Mouse (Mus musculus): ENCODE results near the gene Fdps. TPM values are rescaled to one million over a fixed set of nuclear protein-coding genes. Genes with fewer than 3 reads are reported as not detected.

The Fdps gene
- total RNA-seq, 2 experiments from 2014 or later: 24.8 to 28.8 TPM

DNA sequence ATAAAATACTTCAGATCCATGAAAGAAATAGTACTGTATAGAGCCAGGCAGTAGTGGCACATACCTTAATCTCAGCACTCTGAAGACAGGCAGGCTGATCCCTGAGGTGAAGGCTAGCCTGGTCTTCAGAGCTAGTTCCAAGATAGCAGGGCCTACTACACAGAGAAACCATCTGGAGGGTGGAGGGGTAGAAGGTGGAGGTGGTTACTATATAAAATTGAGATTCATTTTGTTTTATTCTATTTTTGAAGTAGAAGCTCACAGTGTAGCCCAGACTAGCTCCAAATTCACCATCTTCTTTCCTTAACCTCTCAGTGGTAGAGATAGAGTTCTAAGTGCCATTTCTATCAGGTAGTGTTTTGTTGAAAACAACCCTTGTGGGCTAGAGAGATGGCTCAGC lies 34.5 kb downstream of the Fdps start:
- DNase-seq: no peak
- Histone ChIP-seq H3K4me3 (no peak overlapping the region), H3K27ac (no peak overlapping the region)
- no peak for TF ChIP-seq CTCF (IDR thresholded peaks at IDR 0.05)
- intact Hi-C loops (cut with DNase I): loop anchor here (10.0 kb wide), 1 partner anchor 372 kb away; no protein-coding TSS in a partner anchor

DNA sequence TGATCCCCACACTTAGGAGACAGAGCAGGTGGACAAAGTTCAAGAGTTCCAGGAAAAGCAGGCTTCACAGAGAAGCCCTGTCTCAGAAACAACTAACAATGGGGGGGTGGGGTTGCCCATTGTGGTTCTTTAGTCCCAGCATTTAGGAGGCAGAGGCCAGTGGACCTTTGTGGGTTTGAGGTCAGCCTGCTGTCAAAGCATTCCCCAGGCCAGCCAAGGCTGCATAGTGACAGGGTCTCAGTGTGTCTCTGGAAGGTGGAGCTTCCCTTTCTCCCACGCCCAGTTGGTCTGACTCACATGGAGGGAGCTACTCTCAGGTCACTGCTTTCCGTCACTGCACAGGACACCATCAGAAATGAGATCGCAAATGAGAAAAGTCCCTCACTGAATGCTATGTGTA lies 40.1 kb downstream of the Fdps start:
- H3K27ac ChIP-seq: no peak overlapping the region
- DNase-seq: no peak
- no peak overlapping the region for H3K4me3 ChIP-seq
- intact Hi-C loops (cut with DNase I): loop anchor here (10.0 kb wide), 1 partner anchor 367 kb away; no protein-coding TSS in a partner anchor
- no peak for TF ChIP-seq CTCF (IDR thresholded peaks at IDR 0.05)

DNA sequence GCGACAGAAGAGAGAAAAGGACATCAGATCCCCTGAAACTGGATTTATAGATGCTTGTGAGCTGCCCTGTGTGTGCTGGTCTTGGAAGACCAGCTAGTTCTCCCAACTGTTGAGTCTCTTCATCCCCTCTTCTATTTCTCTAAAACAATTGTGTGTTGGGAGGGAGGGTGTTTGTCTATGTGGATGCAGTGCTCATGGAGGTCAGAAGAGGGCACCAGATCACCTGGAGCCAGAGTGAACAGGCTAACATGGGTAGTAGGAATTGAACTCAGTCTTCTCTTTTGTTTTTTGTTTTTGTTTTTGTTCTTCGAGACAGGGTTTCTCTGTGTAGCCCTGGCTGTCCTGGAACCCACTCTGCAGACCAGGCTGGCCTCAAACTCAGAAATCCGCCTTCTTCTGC lies 43.0 kb downstream of the Fdps start:
- intact Hi-C loops (cut with DNase I): loop anchor here (5.0 kb wide), 1 partner anchor 121 kb away; no protein-coding TSS in a partner anchor
- Histone ChIP-seq H3K4me3 (no peak overlapping the region), H3K27ac (no peak overlapping the region)
- peak; percentile 63 for TF ChIP-seq CTCF (IDR thresholded peaks at IDR 0.05)
- DNase-seq: no peak

DNA sequence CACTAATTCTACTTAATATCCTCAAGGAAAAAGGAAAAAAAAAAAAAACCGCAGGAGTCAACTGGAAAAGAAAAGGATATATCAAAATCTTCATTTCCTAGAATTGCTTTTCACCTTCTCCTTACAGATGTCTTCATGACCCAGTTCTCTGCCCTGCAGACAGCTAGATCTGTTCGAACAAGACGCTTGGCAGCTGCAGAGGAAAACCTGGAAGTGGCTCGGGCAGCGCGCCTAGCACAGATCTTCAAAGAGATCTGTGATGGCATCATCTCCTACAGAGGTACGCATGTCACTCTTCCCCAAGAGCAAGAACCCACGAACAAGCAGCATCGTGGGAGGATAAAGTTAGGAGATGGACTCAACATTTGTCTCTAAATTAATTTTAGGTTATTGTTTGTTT lies 43.4 kb downstream of the Fdps start:
- intact Hi-C loops (cut with DNase I): loop anchor here (5.0 kb wide), 1 partner anchor 121 kb away; no protein-coding TSS in a partner anchor
- DNase-seq: peak; percentile 24
- Histone ChIP-seq H3K4me3 (no peak overlapping the region), H3K27ac (no peak overlapping the region)
- no peak for TF ChIP-seq CTCF (IDR thresholded peaks at IDR 0.05)

Other genes with a start within 250 kb of the Fdps start
- 1 to 10 TPM; 7.0 to 8.6 TPM for gene Msto1, start 188.0 kb downstream of the Fdps start, total RNA-seq (2021)
- 10 to 100 TPM; 34.2 to 35.6 TPM for gene Ash1l, start 151.3 kb downstream of the Fdps start, total RNA-seq (2021)
- 10 to 100 TPM; 65.5 to 79.9 TPM for gene Dap3, start 150.8 kb downstream of the Fdps start, total RNA-seq (2021)
- 10 to 100 TPM; 16.8 to 20.5 TPM for gene Rusc1, start 8.6 kb downstream of the Fdps start, total RNA-seq (2021)
- not detected for gene Gm43738, start 860 bp downstream of the Fdps start, total RNA-seq (2021)
- gene Pklr, start 34.2 kb upstream of the Fdps start, total RNA-seq (2021): not detected
- under 1 TPM; 0.31 to 0.43 TPM for gene Hcn3, start 58.2 kb upstream of the Fdps start, total RNA-seq (2021)
- gene Clk2, start 62.8 kb upstream of the Fdps start, total RNA-seq (2021): 10 to 100 TPM; 16.0 to 21.4 TPM
- 10 to 100 TPM; 37.7 to 39.0 TPM for gene Scamp3, start 75.5 kb upstream of the Fdps start, total RNA-seq (2021)
- 10 to 100 TPM; 15.8 to 17.2 TPM for gene Fam189b, start 81.2 kb upstream of the Fdps start, total RNA-seq (2021)
- 10 to 100 TPM; 17.4 to 19.7 TPM for gene Gba, start 101.0 kb upstream of the Fdps start, total RNA-seq (2021)
- gene Thbs3, start 113.2 kb upstream of the Fdps start, total RNA-seq (2021): 10 to 100 TPM in 1 of 2 experiments, 1 to 10 TPM in 1; 6.4 to 10.2 TPM
- gene Mtx1, start 125.1 kb upstream of the Fdps start, total RNA-seq (2021): 10 to 100 TPM; 40.7 to 51.4 TPM
- gene Muc1, start 127.1 kb upstream of the Fdps start, total RNA-seq (2021): under 1 TPM; 0.13 to 0.22 TPM
- gene Krtcap2, start 144.0 kb upstream of the Fdps start, total RNA-seq (2021): 10 to 100 TPM; 62.9 to 79.7 TPM
- under 1 TPM; 0.18 to 0.50 TPM for gene Trim46, start 144.3 kb upstream of the Fdps start, total RNA-seq (2021)
- 10 to 100 TPM; 16.4 to 26.9 TPM for gene Dpm3, start 157.4 kb upstream of the Fdps start, total RNA-seq (2021)
- 1 to 10 TPM; 8.9 to 9.7 TPM for gene Slc50a1, start 168.6 kb upstream of the Fdps start, total RNA-seq (2021)
- 10 to 100 TPM in 1 of 2 experiments, 1 to 10 TPM in 1; 7.9 to 13.1 TPM for gene Efna1, start 179.2 kb upstream of the Fdps start, total RNA-seq (2021)
- gene Efna3, start 221.0 kb upstream of the Fdps start, total RNA-seq (2021): not detected
- under 1 TPM; 0.15 to 0.20 TPM for gene Efna4, start 236.1 kb upstream of the Fdps start, total RNA-seq (2021)
- 10 to 100 TPM; 21.7 to 30.5 TPM for gene Adam15, start 248.0 kb upstream of the Fdps start, total RNA-seq (2021)